Mouse (Mus musculus): ENCODE results near the gene Fuk.
"Not testable (repeated sequence)": the region's sequence is repeated elsewhere in the genome, so short reads cannot be mapped to it uniquely, and the experiment has no call there.

The Fuk gene

DNA sequence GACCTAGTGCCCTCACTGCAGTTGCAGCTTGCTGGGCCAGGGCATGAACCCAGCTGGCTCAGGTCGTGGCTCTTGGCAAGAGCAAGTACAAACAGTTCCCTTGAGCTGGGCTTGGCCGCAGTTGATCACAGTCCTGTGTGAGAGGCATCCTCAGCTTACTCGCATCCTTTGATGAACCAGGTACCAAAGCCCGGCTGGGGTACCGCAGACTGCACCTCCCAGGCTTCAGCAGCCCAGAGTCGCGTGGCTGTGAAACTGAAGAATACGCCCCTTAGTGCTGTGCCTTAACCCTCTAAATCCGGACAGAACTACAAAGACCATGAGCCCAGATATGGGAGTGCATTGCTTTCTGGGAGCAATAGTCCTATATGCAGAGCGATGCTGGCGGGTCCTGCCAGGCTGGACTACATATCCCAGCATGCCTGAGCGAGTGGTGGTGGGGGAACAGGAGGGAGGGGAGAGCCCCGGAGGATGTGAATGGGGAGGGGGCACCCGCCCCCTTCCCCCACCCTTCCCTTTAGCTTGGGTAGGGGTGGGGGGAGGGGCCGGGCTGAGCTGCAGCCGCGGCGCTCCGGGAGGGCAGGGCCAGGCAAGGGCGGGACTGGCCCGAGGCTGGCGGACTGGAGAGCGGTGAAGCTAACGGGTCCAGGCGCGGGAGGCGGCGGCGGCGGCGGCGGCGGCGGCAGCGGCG, 17.2 kb upstream of the Fuk start, which contains the start of gene St3gal2:
Gene St3gal2 (plus strand): TSS at position 582 of the 691 bp plus-strand sequence.
- DNase-seq (ENCODE audit: extremely low read depth, low read depth, low spot score) = no peak

DNA sequence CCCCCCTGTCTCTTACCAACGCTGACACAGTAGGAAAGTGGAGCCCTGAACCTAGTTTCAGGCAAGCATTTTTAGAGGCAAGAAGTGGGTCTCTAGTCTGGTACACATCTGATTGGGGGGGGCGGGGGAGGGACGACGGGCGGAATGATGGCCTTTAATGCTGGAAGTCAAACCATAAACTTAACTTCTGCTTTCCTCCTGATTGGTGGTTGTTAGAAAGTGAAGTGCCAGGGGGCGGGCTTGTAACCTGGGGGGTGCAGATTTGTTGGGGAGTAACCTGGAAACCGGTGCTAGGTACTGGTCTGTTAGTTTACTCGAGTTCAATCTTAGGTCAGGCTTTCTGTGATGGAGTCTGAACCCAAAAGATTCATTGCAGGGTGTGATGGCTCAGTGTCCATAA, 16.2 kb upstream of the Fuk start:
- DNase-seq (ENCODE audit: extremely low read depth, low read depth, low spot score) = no peak

DNA sequence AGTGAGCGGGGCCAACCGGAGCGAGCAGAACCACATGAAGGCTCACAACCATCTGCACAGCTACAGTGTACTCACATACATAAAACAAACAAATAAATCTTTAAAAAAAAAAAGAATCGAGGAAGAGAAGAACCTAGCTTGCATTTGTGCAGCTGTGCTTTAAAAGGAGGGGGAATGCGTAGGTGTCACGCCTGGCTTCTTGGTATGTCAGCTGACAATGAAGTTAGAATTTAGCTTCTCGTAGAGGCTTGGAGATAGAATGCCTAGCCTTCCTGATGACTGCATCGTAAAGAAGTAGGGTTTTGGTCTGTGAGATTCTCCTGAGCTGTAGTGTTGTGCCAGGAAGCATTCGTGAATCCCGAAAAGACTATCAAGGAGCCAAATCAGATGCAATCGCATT, 15.7 kb upstream of the Fuk start:
- no peak for DNase-seq (ENCODE audit: extremely low read depth, low read depth, low spot score)

DNA sequence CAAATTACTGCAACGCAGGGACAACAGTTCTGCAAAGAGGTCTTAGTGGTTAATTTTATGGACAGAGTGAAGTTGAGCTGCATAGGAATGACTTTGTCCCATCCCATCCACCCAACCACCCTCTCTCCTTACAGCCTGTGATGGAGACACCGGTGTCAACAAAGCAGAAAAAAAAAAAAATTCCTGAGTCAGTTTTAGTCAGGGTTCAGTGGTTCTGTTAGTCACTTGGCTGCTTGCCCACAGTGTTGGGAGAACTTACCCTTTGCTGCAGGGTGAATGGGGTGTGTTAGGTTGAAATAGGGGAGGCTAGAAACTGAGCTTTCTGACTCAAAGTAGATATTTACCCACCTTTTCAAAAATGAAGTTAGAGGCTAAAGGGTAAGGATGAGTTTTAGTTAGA, 15.1 kb upstream of the Fuk start:
- no peak for DNase-seq (ENCODE audit: extremely low read depth, low read depth, low spot score)

DNA sequence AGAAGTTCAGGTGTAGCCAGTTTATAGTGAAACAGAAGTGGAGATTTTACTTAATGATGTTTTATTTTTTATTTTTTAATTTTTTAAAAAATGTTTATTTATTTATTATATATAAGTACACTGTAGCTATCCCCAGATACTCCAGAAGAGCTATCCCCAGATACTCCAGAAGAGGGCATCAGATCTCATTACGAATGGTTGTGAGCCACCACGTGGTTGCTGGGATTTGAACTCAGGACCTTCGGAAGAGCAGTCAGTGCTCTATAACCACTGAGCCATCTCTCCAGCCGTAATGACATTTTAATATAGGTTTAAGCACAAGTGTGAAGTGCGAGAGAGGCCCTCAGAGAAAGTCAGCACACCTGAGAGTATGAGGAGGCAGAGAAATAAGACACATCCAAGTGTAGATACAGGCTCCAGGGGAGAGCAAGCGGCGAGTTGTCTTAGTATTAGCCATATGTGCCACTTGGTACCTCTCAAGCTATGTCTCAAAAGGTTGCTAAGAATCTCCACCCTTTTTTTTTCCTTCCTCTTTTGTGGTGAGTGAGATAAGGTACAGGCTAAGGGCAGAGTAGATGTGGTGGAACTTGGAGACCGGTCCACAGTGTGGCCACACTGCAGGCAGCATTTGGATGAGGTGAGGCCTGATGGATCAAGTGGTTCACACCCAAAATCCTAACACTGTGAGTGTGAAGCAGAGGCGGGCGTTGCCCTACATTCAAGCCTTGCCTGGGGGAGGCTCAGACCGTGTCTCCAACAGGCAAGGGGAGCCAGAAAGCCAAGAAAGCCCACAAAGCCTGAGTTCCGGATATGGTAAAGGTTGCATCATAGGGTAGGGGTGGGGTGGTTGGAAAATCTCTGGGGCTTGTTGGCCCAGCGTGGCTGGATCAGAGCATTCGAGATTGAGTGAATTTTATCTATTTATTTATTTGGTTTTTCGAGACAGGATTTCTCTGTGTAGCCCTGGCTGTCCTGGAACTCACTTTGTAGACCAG, 9.6 kb upstream of the Fuk start:
- no peak for DNase-seq (ENCODE audit: extremely low read depth, low read depth, low spot score)

DNA sequence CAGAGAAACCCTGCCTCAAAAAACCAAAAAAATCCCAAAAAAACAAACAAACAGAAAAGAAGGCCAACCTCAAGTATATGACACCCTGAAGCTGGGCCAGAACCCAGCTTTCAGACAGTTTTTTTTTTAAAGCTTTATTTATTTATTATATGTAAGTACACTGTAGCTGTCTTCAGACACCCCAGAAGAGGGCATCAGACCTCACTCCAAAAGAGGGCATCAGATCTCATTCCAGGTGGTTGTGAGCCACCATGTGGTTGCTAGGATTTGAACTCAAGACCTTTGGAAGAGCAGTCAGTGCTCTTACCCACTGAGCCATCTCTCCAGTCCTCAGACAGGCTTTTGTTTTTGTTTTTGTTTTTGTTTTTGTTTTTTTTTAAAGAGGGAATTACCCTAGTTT, 7.6 kb upstream of the Fuk start:
- DNase-seq (ENCODE audit: extremely low read depth, low read depth, low spot score) = not testable (repeated sequence)

DNA sequence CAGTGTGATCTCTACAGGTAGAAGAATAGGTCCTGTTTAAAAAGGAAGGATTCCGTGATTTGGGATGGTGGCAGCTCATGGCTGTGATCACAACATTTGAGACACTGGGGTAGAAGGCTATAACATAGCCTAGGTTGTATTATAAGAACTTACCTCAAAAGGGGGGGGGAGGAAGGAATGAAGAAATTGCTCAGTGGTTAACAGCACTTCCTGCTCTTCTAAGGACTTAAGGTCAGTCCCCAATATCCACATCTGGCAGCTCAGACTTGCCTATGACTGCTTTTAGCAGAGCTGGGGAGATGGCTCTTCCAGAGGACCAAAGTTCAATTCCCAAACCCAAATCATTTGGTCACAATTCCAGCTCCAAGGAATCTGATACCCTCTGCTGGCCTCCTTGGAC, 4.4 kb upstream of the Fuk start:
- DNase-seq (ENCODE audit: extremely low read depth, low read depth, low spot score) = no peak

DNA sequence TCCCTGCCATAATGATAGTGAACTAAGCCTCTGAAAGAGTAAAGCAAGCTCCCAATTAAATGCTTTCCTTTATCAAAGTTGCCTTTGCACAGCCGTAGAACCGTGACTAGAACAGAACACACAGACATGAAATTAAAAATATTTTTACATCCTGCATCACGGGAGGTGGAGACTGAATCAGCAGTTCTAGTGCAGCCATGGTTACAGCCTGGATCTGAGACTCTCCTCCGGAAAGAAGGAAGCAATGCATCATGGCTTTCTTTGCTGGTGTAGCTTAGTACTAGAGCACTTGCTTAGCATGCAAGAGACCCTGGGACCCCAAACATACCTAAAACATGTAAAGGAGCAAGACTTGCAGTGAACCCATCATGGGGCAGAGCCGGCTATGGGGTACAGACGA, 3.1 kb upstream of the Fuk start:
- DNase-seq (ENCODE audit: extremely low read depth, low read depth, low spot score) = no peak

DNA sequence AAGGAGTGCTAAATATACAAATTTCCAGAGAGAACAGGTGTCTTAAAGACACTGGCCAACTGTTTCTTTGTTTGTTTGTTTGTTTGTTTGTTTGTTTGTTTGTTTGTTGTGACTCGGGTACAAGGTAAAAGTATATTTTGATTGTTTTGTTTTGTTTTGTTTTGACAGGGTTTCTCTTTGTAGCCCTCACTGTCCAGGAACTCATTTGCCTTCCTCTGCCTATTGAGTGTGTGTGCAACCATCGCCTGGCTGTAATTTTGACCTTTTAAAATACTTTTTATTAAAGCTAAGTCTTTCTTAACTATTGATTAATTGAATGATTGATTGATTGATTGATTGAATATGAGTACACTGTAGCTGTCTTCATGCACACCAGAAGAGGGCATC, 284 bp upstream of the Fuk start:
- DNase-seq (ENCODE audit: extremely low read depth, low read depth, low spot score) = no peak

DNA sequence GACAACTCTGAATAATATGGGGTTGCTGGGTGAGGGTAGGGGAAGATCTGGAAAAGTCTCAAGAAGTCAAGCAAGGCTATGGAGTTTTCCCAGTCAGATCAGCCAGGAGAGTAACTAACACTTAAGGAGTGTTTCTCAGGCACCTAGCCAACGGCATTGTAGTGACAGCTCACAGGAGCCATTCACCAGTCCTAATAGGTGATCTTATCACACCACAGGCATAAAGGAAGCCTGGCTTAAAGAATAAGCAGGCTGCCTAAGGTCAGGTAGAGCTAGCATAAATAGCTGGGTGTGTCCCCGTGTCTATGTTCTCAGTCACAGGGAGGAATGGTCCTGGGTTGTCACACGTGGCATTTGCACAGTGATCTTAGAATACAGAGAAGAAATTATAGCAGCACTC, 1.2 kb downstream of the Fuk start:
- DNase-seq (ENCODE audit: extremely low read depth, low read depth, low spot score) = no peak

DNA sequence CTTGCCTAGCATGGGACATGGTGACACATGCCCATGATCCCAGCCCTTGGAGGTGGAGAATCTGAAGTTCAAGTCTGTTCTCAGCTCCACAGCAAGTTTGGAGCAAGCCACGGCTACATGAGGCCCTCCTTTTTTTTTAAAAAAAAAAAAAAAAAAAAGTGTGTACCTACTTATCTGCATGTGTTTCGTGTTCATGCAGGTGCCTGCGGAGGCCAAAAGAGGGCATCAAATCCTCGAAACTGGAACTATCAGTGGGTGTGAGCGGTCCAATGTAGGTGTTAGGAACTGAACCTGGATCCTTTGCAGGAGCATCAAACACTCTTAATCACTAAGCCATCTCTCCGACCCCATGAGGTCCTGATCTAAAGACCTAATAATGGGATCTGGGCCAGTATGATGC, 4.8 kb downstream of the Fuk start:
- no peak for DNase-seq (ENCODE audit: extremely low read depth, low read depth, low spot score)

DNA sequence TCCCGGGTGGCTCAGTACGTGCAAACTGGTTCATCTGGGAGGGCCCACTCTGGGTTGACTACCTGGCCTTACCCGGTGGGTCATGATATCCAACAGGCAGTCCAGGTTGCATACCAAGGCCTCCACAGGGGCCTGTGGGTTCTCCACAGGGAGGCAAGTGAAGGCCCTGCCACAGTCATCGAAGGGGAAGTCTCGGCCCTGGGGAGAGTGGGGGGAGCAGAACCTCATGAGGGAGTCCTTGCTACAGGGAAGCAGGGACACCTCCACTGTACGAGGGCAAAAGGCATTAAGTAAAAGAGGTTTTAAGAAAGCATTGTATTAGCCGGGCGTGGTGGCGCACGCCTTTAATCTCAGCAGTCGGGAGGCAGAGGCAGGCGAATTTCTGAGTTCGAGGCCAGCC, 6.5 kb downstream of the Fuk start:
- no peak for DNase-seq (ENCODE audit: extremely low read depth, low read depth, low spot score)

DNA sequence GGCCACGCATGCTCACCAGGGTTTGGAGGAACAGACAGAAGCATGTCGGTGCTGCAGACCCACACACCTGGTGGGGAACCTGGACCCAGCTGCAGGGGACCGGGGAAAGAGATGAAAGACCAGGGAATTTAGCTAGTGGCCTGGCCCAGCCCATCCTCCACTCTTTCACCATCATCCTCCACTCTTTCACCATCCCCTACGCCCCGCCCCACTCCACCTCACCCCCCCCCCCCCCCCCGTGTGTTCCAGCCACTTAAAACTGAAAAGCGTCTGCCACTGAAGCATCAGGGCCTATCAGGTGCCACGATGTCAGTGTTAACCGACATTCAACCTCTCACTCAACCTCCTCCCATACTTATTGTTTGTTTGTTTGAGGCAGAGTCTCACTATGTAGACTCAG, 7.0 kb downstream of the Fuk start:
- no peak for DNase-seq (ENCODE audit: extremely low read depth, low read depth, low spot score)

DNA sequence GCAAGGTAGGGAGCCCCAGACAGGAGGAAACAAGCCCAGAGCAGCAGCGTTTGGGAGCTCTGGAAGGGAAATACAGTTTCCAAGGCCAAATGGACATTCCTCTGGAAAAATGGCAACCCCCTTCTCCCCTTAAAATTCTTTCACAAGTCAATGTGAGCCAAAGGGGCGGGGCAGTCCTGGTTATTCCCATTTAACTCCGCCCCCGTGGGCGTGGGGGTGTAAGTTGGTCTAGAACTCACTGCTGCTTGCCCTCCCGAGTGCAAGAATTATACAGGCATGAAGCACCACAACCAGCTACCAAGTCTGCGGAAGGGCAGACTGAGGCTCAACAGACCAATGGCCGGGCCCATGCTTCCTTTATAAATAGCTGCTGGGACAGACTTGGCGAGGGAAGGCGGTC, 7.4 kb downstream of the Fuk start:
- DNase-seq (ENCODE audit: extremely low read depth, low read depth, low spot score) = no peak

DNA sequence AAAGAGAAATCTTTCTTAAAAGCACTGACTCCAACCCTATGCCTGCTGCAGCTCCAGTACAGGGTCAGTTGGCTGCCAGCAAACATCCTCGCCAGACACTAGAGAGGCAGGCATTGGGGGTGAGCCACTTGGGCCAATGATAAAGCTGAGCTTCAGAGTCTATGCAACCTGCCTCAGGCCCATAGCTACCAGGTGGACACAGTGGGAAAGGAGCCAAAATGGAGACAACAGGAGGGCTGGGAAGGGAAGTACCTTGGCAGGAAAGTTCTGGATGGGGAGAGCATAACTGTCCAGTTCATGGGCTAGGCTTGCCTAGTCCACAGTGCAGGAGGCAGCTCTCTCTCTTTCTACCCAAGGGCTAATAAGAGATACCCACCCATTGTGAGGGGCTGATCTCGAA, 9.4 kb downstream of the Fuk start:
- no peak for DNase-seq (ENCODE audit: extremely low read depth, low read depth, low spot score)

DNA sequence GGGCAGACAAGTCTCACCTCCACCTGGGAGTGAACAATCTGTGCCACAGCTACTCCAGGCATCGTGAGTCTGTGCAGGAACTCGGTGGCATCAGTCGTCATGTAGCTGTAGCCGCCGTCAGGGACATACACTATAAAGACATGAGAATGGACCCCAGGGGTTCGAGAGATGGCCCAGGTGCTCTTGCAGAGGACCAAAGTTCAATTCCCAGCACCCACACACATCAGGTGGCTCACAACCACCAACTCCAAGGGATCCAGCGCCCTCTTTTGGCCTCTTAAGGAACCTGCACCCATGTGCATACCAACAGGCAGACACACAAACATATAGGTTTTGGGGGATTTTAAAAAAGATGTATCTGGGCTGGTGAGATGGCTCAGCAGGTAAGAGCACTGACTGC, 10.2 kb downstream of the Fuk start:
- DNase-seq (ENCODE audit: extremely low read depth, low read depth, low spot score) = no peak

DNA sequence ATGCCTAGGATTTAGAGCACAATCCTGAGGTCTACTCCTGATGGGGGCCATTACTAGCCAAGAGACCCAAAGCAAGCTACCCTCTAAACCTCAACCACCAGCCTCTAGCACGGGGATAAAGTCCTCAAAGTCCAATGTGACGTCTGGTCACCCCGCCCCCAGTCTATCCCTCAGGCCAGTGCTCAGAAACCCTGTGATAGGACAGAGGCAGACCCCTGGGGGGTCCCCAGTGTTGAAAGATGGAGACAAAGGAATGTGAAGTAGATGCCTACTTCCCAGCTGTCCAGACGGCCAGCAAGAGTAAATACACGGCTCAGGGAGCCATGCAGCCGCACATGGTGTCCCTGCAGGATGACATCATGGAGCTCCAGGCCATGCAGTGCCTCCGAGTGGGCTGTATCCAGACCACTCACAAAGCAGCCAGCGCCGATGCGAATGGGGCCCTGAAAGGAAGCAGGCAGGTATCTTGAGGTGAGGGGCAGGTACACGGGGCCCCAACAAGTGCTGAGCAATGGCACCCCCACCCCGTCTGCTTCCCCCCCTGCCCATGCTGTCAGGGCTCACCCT, 12.3 kb downstream of the Fuk start:
- DNase-seq (ENCODE audit: extremely low read depth, low read depth, low spot score) = no peak

DNA sequence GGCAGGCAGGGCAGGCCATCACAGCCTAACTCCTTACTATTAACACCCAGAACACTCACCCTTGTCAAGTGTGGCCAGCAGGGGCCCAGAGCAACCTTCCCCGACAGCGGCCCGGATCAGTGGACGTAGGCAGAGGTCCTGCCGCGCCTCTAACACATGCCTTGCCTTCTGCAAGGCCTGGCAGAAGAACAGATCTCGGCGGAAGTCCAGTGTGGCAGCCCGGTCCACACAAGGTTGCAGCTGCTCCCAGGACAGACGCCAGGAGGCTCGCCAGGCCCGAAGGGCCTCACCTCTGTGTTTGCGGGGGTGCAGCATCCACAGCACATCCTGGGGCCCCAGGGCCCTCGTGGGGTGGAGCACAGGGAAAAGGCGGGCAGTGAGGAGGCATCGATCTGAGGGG, 13.4 kb downstream of the Fuk start:
- DNase-seq (ENCODE audit: extremely low read depth, low read depth, low spot score) = no peak

DNA sequence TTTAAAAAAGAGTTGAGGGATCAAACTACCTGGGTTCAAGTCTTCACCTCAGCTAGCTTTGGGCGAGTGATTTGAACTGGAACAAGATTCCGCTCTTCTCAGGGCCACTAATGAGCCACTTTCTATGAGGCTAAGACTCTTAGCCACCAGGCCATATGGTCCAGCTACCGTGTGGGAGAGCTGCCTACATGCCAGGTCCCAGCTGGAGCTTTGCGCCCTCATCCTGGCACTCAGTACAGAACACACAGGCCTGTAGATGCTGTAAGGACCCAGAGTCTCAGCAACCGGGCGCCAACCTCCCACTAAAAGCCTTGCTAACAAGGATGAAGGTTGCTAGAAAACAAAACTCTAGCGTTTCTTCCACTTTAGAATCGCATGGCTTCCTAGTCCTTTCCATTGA, 13.8 kb downstream of the Fuk start:
- no peak for DNase-seq (ENCODE audit: extremely low read depth, low read depth, low spot score)

DNA sequence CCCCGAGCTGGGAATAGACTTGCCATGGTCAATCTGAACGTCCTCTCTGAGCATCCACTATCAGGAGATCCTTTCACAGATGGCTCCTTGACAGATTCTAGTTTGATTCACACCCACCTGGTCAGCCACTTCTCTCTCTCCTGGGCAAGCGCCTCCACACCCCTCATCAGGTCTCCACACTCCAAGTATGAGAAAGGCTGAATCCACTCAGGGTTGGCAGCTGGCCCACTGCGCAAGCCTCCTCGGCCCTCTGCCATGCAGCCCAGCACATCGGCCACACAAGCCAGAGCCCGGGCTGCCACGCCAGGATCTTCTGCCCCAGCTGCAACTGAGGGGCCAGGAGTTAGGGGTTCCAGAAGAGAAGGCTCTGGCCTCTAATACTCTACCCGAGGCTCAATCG, 14.7 kb downstream of the Fuk start:
- DNase-seq (ENCODE audit: extremely low read depth, low read depth, low spot score) = no peak

DNA sequence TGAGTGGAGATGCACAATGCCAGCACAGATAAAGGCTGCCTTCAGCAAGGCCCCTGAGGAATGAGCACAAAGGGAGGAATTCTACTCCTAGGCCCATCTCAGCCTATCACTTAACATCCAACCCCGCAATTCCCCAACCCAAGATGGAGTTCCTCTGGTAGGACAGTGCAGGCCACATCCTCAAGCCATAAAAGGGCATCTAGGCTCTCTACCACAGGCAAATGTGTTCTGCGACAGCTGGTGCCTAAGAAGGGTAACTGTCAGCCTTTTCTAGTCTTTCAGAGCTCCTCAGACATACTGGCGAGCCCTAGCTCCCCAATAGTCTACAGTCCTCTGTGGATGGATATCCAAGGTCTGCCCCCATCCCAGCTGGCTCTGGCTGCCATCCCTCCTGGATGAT, 15.7 kb downstream of the Fuk start:
- no peak for DNase-seq (ENCODE audit: extremely low read depth, low read depth, low spot score)

DNA sequence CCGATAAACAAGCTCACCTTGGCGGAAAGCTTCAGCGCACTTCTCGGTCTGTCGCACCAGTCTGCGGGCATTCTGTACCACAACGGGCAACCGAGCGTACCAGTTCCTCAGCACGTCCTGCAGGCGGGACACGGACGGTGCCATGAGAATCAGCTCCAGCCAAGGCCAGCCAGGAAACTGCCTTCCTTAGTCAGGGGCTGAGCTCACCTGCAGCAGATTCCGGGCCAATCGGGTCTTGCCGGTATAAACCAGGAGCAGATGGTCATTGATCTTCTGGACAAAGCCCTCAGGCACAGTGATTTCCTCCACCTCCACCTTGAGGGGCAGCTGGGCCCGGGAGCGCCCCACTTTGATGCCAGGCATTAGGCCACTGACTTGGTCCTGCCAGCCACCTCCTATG, 18.5 kb downstream of the Fuk start:
- DNase-seq (ENCODE audit: extremely low read depth, low read depth, low spot score) = no peak

Measured in fat pad, adult 2 months (tissue).